Mouse (Mus musculus) testis, adult 2 months (tissue): ENCODE results near the gene Asb16.

Experiments
- CTCF ChIP-seq: fragments of 200-500 bp; IDR thresholded peaks from 2 replicates; pipeline ENCODE4 v1.5.1; 2012; ENCODE audit warnings: low read depth, mild to moderate bottlenecking, inconsistent platforms, low read length, moderate library complexity; ENCODE audit not compliant: control insufficient read depth, insufficient read depth, insufficient replicate concordance
- POLR2A ChIP-seq: fragments of 200-500 bp; IDR thresholded peaks from 2 replicates; pipeline ENCODE4 v1.6.1; 2012; ENCODE audit warnings: low read depth, mild to moderate bottlenecking, inconsistent platforms, low read length, moderate library complexity; ENCODE audit not compliant: control insufficient read depth

DNA sequence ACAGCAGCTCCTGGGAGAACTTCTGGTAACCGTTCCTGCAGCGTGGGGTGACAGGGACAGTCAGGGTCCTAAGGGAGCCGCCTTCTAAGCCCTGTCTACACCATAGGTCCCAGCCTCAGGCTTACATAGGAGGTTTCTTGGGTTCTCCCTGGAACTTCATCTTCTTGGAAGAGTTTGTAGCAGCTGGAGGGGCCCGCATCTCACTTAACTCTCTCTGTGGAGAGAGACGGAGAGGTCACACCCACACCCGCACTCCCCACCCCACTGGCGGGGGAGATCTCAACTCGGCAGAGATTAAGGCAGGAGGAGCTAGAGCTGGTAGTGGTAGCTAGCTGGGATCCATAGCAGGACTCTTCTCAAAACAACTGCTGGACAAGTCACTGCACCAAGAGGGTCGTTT, 39.6 kb downstream of the Asb16 start:
- no peak for TF ChIP-seq POLR2A
- no peak for TF ChIP-seq CTCF
